Mouse (Mus musculus): ENCODE data around the gene Cyp1a2. TPM values are rescaled to one million over a fixed set of nuclear protein-coding genes. Genes with fewer than 3 reads are reported as not detected.

Gene Cyp1a2
- polyA plus RNA-seq, 1 experiment: 0.44 TPM

GRCm38 (mm10) chr9:57687751-57688150 is 4.2 kb upstream of the Cyp1a2 start, which contains the start of gene Cyp1a1:
Gene Cyp1a1 (plus strand): TSS chr9:57687928.
- 78% methylated on average over 2 of the region's 2 CpGs for WGBS

GRCm38 (mm10) chr9:57686011-57686410 is 2.5 kb upstream of the Cyp1a2 start:
- WGBS: 88% methylated on average over 5 of the region's 5 CpGs
- TF ChIP-seq POLR2A (IDR thresholded peaks at IDR 0.05; ENCODE audit: borderline replicate concordance, extremely low read depth, low read depth, low read length) (no peak), CTCF (IDR thresholded peaks at IDR 0.05; ENCODE audit: insufficient read depth, low read length) (no peak)
- Histone ChIP-seq H3K4me3 (replicated peaks; ENCODE audit: extremely low read depth, low read depth, low read length) (no peak overlapping the region), H3K4me1 (ENCODE audit: control insufficient read depth, insufficient read depth, low read length) (peaks cover 6% of the 10 kb centered on the region; the same call in 1 of the 2 replicates)
- DNase-seq: no peak

More at GRCm38 (mm10) chr9:57687751-57688150, 4.2 kb upstream of the Cyp1a2 start, which contains the start of gene Cyp1a1:
- no peak within 1 kb of the TSS for H3K4me3 ChIP-seq (replicated peaks; ENCODE audit: extremely low read depth, low read depth, low read length)
- peaks cover 6% of the 10 kb centered on the region; the same call in 1 of the 2 replicates for H3K4me1 ChIP-seq (ENCODE audit: control insufficient read depth, insufficient read depth, low read length)
- TF ChIP-seq CTCF (IDR thresholded peaks at IDR 0.05; ENCODE audit: insufficient read depth, low read length) (no peak), POLR2A (IDR thresholded peaks at IDR 0.05; ENCODE audit: borderline replicate concordance, extremely low read depth, low read depth, low read length) (no peak)
- no peak for DNase-seq

- no peak for TF ChIP-seq CTCF (IDR thresholded peaks at IDR 0.05; ENCODE audit: insufficient read depth, low read length)
- no peak for TF ChIP-seq POLR2A (IDR thresholded peaks at IDR 0.05; ENCODE audit: borderline replicate concordance, extremely low read depth, low read depth, low read length)
- DNase-seq: no peak
These were observed 2.1 kb downstream of the Cyp1a2 start for GRCm38 (mm10) chr9:57681411-57681810.

GRCm38 (mm10) chr9:57671500-57671899 is 12.0 kb downstream of the Cyp1a2 start:
- Histone ChIP-seq H3K4me3 (replicated peaks; ENCODE audit: extremely low read depth, low read depth, low read length) (no peak overlapping the region), H3K4me1 (ENCODE audit: control insufficient read depth, insufficient read depth, low read length) (peaks cover 17% of the 10 kb centered on the region)
- TF ChIP-seq CTCF (IDR thresholded peaks at IDR 0.05; ENCODE audit: insufficient read depth, low read length) (no peak), POLR2A (IDR thresholded peaks at IDR 0.05; ENCODE audit: borderline replicate concordance, extremely low read depth, low read depth, low read length) (no peak)
- WGBS: 66% methylated on average over 5 of the region's 5 CpGs
- DNase-seq: no peak

More at GRCm38 (mm10) chr9:57681411-57681810, 2.1 kb downstream of the Cyp1a2 start:
- Histone ChIP-seq H3K4me1 (ENCODE audit: control insufficient read depth, insufficient read depth, low read length) (no peaks in the 10 kb centered on the region), H3K4me3 (replicated peaks; ENCODE audit: extremely low read depth, low read depth, low read length) (no peak overlapping the region)
- WGBS: 82% methylated on average over 10 of the region's 10 CpGs

GRCm38 (mm10) chr9:57671037-57671436 is 12.5 kb downstream of the Cyp1a2 start:
- Histone ChIP-seq H3K4me1 (ENCODE audit: control insufficient read depth, insufficient read depth, low read length) (peaks cover 19% of the 10 kb centered on the region), H3K4me3 (replicated peaks; ENCODE audit: extremely low read depth, low read depth, low read length) (no peak overlapping the region)
- 93% methylated on average over 4 of the region's 4 CpGs for WGBS
- TF ChIP-seq POLR2A (IDR thresholded peaks at IDR 0.05; ENCODE audit: borderline replicate concordance, extremely low read depth, low read depth, low read length): no peak
- TF ChIP-seq CTCF (IDR thresholded peaks at IDR 0.05; ENCODE audit: insufficient read depth, low read length): no peak
- no peak for DNase-seq

- Histone ChIP-seq H3K4me3 (replicated peaks; ENCODE audit: extremely low read depth, low read depth, low read length) (no peak overlapping the region), H3K4me1 (ENCODE audit: control insufficient read depth, insufficient read depth, low read length) (peaks cover 19% of the 10 kb centered on the region)
- DNase-seq: no peak
- no peak for TF ChIP-seq POLR2A (IDR thresholded peaks at IDR 0.05; ENCODE audit: borderline replicate concordance, extremely low read depth, low read depth, low read length)
- 76% methylated on average over 3 of the region's 3 CpGs for WGBS
These were observed 13.9 kb downstream of the Cyp1a2 start for GRCm38 (mm10) chr9:57669566-57669965.

GRCm38 (mm10) chr9:57668277-57668676 is 15.2 kb downstream of the Cyp1a2 start:
- TF ChIP-seq CTCF (IDR thresholded peaks at IDR 0.05; ENCODE audit: insufficient read depth, low read length): no peak
- no peak for TF ChIP-seq POLR2A (IDR thresholded peaks at IDR 0.05; ENCODE audit: borderline replicate concordance, extremely low read depth, low read depth, low read length)
- DNase-seq: no peak
- Histone ChIP-seq H3K4me3 (replicated peaks; ENCODE audit: extremely low read depth, low read depth, low read length) (no peak overlapping the region), H3K4me1 (ENCODE audit: control insufficient read depth, insufficient read depth, low read length) (peaks cover 19% of the 10 kb centered on the region)
- WGBS: 11% methylated on average over 1 of the region's 1 CpGs

DNA sequence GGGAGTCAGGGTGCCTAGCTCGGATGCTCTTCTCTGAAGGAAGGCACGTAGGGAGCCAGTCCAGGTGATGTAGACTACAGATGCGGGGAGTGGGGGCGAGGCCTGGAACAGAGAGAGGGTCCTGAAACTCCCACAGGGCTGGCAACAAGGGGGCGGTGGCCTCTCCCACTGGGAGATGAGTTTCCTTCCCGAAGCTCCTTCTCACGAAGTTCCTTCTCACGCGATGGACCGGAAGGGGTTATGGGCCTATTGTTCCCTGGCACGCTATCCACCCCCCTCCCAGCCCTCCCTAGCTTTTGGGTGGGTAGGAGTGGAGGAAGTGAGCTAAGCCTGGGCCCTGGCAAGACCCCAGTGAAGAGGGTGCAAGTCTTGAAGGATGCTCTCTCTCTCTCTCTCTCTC is 15.7 kb downstream of the Cyp1a2 start:
- 45% methylated on average over 11 of the region's 11 CpGs for WGBS
- TF ChIP-seq POLR2A (IDR thresholded peaks at IDR 0.05; ENCODE audit: borderline replicate concordance, extremely low read depth, low read depth, low read length): peak; percentile 52; the same call in 1 of the 2 replicates
- no peak for TF ChIP-seq CTCF (IDR thresholded peaks at IDR 0.05; ENCODE audit: insufficient read depth, low read length)
- no peak for DNase-seq
- Histone ChIP-seq H3K4me1 (ENCODE audit: control insufficient read depth, insufficient read depth, low read length) (peaks cover 19% of the 10 kb centered on the region), H3K4me3 (replicated peaks; ENCODE audit: extremely low read depth, low read depth, low read length) (no peak overlapping the region)

DNA sequence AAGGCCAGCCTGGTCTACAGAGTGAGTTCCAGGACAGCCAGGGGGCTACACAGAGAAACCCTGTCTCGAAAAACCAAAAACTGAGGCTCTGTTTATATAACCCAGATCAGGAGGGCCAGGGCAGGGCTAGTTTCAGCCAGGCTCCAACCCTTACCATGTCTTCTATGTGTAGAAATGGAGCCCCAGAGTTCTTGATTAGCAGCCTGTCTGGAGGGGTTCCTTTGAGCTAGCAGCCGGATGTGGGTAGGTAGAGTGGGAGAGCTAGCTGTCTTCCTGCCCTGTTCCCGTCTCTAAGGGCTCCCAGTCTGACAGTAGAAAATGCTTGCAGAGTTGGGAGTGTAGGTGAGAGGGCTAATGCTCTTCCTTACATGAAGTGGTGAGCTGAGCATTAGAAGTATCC is 16.4 kb downstream of the Cyp1a2 start:
- no peak for DNase-seq
- Histone ChIP-seq H3K4me1 (ENCODE audit: control insufficient read depth, insufficient read depth, low read length) (peaks cover 19% of the 10 kb centered on the region), H3K4me3 (replicated peaks; ENCODE audit: extremely low read depth, low read depth, low read length) (no peak overlapping the region)
- 60% methylated on average over 3 of the region's 3 CpGs for WGBS
- TF ChIP-seq CTCF (IDR thresholded peaks at IDR 0.05; ENCODE audit: insufficient read depth, low read length) (no peak), POLR2A (IDR thresholded peaks at IDR 0.05; ENCODE audit: borderline replicate concordance, extremely low read depth, low read depth, low read length) (no peak)

DNA sequence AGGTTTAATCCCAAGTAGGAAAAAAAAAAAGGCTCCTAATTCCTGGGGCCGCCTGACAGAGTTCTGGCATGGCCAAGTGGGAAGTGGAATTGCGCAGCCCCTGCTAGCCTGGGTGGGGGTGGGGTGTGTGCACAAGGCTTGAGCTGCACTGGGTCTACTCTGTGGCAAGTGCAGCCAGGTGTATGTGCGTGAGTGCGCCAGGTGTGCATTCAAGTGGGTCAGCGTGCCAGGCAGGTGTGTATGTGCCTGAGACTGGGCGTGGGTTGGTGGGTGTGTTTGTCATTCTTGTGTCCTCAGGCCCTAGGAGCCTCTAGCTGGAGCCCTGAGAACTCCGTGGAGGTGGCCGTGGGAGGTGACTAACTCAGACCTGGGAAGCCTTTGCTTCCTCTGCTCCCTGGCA is 17.0 kb downstream of the Cyp1a2 start:
- H3K4me3 ChIP-seq (replicated peaks; ENCODE audit: extremely low read depth, low read depth, low read length): no peak overlapping the region

More for the DNA sequence above, 17.0 kb downstream of the Cyp1a2 start:
- no peak for DNase-seq
- H3K4me1 ChIP-seq (ENCODE audit: control insufficient read depth, insufficient read depth, low read length): peaks cover 18% of the 10 kb centered on the region
- TF ChIP-seq POLR2A (IDR thresholded peaks at IDR 0.05; ENCODE audit: borderline replicate concordance, extremely low read depth, low read depth, low read length) (no peak), CTCF (IDR thresholded peaks at IDR 0.05; ENCODE audit: insufficient read depth, low read length) (no peak)
- 72% methylated on average over 8 of the region's 8 CpGs for WGBS
